Mouse (Mus musculus): ENCODE data around the gene Aplf.

- TF ChIP-seq CTCF (IDR thresholded peaks at IDR 0.05; ENCODE audit: extremely low read depth, insufficient read length, insufficient replicate concordance, low read depth, low read length) (no peak), POLR2A (IDR thresholded peaks at IDR 0.05; ENCODE audit: low read depth, low read length) (no peak)
These were observed 33.8 kb downstream of the Aplf start for GRCm38 (mm10) chr6:87638134-87638660.
